Comparison of ENCODE assay signal across 8 mouse cellular contexts in the genomic region with DNA sequence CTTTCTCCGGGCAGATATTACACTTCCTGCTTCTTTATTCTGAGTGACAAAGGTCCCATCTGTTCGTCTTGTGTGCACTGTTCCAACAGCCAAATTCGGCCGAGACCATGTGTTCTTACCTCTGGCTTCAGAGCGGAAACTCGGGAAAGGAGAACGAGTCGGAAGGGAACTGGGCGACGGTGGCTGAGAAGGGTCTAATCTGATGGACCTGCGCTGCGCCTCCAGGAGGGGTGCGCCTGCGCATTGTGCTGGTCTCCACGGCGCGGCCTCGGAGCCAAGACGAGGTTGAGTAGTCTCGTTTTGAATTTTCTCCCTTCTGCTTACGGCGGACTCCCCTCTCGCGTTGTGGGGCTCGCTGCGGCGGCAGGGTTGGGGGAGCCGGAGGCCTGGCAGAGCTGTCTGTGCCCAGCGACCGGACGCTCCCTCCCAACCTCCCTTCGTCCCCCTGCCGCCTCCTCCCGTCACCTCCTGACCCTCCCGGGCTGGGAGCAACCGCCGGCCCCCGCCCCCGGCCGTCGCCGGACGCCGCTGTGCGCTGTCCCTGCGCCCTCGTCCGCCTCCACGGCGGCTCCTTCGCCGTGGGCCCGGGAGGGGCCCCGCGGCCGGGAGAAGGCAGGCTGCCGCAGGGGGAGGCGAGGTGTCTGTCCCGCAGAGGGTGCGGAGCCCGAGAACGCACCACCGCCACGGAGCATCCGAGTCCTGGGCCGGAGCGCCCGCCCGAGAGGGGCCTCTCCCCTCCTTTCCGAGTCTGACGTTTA. TPM values are rescaled to one million over a fixed set of nuclear protein-coding genes. Genes with fewer than 3 reads are reported as not detected.
DNase-seq lines count a peak whose midpoint lies in the region; ATAC-seq and TF ChIP-seq lines count a peak whose summit lies in the region.

Gene Carf, plus strand, starts transcription at position 224 of the 758 bp plus-strand sequence.
Gene Wdr12, minus strand, starts transcription at position 622 of the 758 bp plus-strand sequence.

- H3K27me3 ChIP-seq in hindbrain, embryonic 10.5 days (ENCODE audit: insufficient read depth, poor library complexity, severe bottlenecking): no peaks in the 10 kb centered on the region
- no peaks in the 10 kb centered on the region for H3K27me3 ChIP-seq in lung, postnatal 0 days (replicated peaks; ENCODE audit: insufficient read depth, low read length)

- ATAC-seq in frontal cortex, adult (ENCODE audit: low TSS enrichment): peak; percentile 93
- peak; percentile 97 for ATAC-seq in lung, postnatal 0 days

- peak; percentile 96 for DNase-seq in MN1 (ENCODE audit: low spot score)
- DNase-seq in cerebellum, adult 9-10 months: peak; percentile 97
- DNase-seq in hindbrain, embryonic 10.5 days (ENCODE audit: low spot score): peak; percentile 97
- DNase-seq in layer of hippocampus, adult 9-11 months: peak; percentile 96
- DNase-seq in lung, postnatal 0 days (ENCODE audit: low spot score): peak; percentile 99
- peak; percentile 92 for DNase-seq in ovary, postnatal 14 days (ENCODE audit: low spot score)
- DNase-seq in thymus, postnatal 14 days: peak; percentile 98

- peak within 1 kb of the TSS; percentile 90 for H3K9ac ChIP-seq in lung, postnatal 0 days (replicated peaks; ENCODE audit: low read depth)

- peak within 1 kb of the TSS; percentile 65 for H3K4me2 ChIP-seq in lung, postnatal 0 days (replicated peaks; ENCODE audit: low read depth, low read length)

- peak; percentile 31 for TF ChIP-seq CTCF in lung, postnatal 0 days (IDR thresholded peaks at IDR 0.05)

- peaks cover 13% of the 10 kb centered on the region for H3K4me1 ChIP-seq in hindbrain, embryonic 10.5 days (replicated peaks)
- 0 out of 2 replicates have a peak, but pooled peaks cover 3% of the 10 kb centered on the region for H3K4me1 ChIP-seq in lung, postnatal 0 days (ENCODE audit: insufficient read depth, low read depth, low read length)

- peaks cover 17% of the 10 kb centered on the region for H3K36me3 ChIP-seq in hindbrain, embryonic 10.5 days
- H3K36me3 ChIP-seq in lung, postnatal 0 days (ENCODE audit: insufficient read depth, low read length): no peaks in the 10 kb centered on the region

- peak within 1 kb of the TSS; percentile 76 for H3K4me3 ChIP-seq in hindbrain, embryonic 10.5 days
- H3K4me3 ChIP-seq in lung, postnatal 0 days (ENCODE audit: low read depth, low read length): peak within 1 kb of the TSS; percentile 88

- WGBS in hindbrain, embryonic 10.5 days: under 1% methylated on average over 71 of the region's 71 CpGs
- WGBS in lung, postnatal 0 days: under 1% methylated on average over 49 of the region's 71 CpGs

- no peaks in the 10 kb centered on the region for H3K9me3 ChIP-seq in hindbrain, embryonic 10.5 days
- H3K9me3 ChIP-seq in lung, postnatal 0 days (ENCODE audit: low read length): no peaks in the 10 kb centered on the region

- H3K27ac ChIP-seq in hindbrain, embryonic 10.5 days: peak within 1 kb of the TSS; percentile 94
- H3K27ac ChIP-seq in lung, postnatal 0 days (ENCODE audit: low read length): peak within 1 kb of the TSS; percentile 98

- TF ChIP-seq EP300 in lung, postnatal 0 days (IDR thresholded peaks at IDR 0.05): no peak; the same call in 1 of the 2 replicates

RNA-seq across cellular contexts. Expression of gene Carf, which starts in this region (rescaled TPM):
- 5.0 and 5.4 TPM in 2 replicates for polyA plus RNA-seq in hindbrain, embryonic 10.5 days (2016; fragmentation: Nextera tagmentation; extraction: Ambion mirVana)
- 3.0 and 3.5 TPM in 2 replicates for polyA plus RNA-seq in lung, postnatal 0 days (2015; fragmentation: Nextera tagmentation; extraction: Ambion mirVana)

RNA-seq across cellular contexts. Expression of gene Wdr12, which starts in this region (rescaled TPM):
- polyA plus RNA-seq in hindbrain, embryonic 10.5 days (2016; fragmentation: Nextera tagmentation; extraction: Ambion mirVana): 44.9 and 65.6 TPM in 2 replicates
- 10.5 and 15.3 TPM in 2 replicates for polyA plus RNA-seq in lung, postnatal 0 days (2015; fragmentation: Nextera tagmentation; extraction: Ambion mirVana)

Comparison
In these comparisons a context has a peak if more than half of its experiments do, and no peak if none do; other contexts are left out.
1. Peak in every context shown above with its lines: DNase-seq, ATAC-seq, H3K4me3 ChIP-seq and H3K27ac ChIP-seq.